Mouse (Mus musculus) C2C12 (cell line): ENCODE measurements at regions not wholly inside any gene's neighbourhood (a gene's known extent, or its start where the extent isn't known, plus 50 kb on each side); places are given as distances from the start of the nearest gene placed in this dataset.

Experiments
- CTCF ChIP-seq: IDR thresholded peaks from one replicate; pipeline ENCODE4 v1.5.1; 2011; ENCODE audit not compliant: control insufficient read depth, insufficient read depth, insufficient read length
- MYOD1 ChIP-seq: IDR thresholded peaks from one replicate; pipeline ENCODE4 v1.6.1; 2011; ENCODE audit warnings: low read depth; ENCODE audit not compliant: control insufficient read depth, insufficient read length
- MYOG ChIP-seq: IDR thresholded peaks from one replicate; pipeline ENCODE4 v1.6.1; 2011; ENCODE audit not compliant: control insufficient read depth, insufficient read length; ENCODE audit errors: extremely low read depth

DNA sequence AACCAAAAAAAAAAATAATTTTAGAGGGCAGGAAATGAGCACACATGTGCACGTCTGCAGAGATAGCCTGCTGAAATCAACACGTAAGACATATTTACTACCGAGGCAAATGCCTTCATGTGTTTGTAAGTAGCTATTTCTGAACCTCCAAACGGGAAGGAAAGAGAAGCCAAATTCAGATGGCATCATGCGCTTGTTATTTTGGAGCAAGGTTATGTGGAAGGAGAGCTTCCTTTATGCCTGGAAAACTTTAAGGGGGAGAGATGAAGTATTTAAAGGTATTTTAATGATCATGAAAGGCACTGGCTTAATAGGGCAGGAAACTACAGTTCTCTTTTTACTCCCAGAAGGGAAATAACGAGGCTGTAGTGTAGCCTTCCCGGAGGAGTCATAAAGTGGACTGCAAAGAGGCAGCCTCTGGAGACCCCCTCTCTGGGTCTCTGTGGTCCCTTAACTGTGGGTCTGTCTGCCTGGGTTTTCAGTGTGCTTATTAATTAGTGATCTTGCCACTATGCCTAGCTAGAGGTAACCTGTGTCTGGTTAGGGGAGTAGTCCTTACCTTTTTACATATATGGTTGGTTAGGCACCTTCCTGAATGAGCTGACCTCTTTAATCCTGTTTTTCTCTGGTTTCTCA, 672.4 kb downstream of the Bcl11a start:
- TF ChIP-seq CTCF (no peak), MYOD1 (no peak), MYOG (no peak)
